Mouse (Mus musculus) kidney, adult 8-10 months (tissue): ENCODE results near the gene Olfr178.

ENCODE experiments used
- DNase-seq, 2 experiments: peaks; one replicate each; pipeline ENCODE4 v3.0.0; 2022

Gene Olfr178

GRCm38 (mm10) chr16:58891963-58892362 lies at the start of gene Olfr178:
Gene Olfr178, minus strand, starts transcription at chr16:58892063.
- DNase-seq = no peak

DNA sequence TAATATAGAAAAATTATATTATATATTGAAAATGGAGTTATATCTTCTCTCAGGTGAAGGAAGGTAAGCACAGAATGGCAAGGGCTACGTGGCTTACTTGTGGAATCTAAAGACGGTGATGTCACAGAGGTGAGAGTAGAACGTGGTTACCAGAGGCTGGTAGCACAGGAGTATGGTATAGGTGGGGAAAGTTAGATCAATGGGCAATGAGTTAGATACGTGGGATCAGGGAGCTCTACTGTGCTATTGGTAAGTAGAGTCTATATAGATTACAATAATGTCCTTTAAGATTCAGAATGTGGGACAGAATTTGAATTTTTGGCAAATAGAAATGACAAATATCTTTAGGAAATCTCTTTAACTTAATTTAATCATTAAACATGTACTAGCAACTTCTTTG lies 37.4 kb upstream of the Olfr178 start, which contains the start of gene Olfr180:
Gene Olfr180, minus strand, starts transcription at position 101 of the 400 bp plus-strand sequence.
- DNase-seq = no peak

GRCm38 (mm10) chr16:58928655-58929054 lies 36.8 kb upstream of the Olfr178 start, which contains the start of gene Olfr181:
Gene Olfr181, minus strand, starts transcription at chr16:58928755.
- no peak for DNase-seq

DNA sequence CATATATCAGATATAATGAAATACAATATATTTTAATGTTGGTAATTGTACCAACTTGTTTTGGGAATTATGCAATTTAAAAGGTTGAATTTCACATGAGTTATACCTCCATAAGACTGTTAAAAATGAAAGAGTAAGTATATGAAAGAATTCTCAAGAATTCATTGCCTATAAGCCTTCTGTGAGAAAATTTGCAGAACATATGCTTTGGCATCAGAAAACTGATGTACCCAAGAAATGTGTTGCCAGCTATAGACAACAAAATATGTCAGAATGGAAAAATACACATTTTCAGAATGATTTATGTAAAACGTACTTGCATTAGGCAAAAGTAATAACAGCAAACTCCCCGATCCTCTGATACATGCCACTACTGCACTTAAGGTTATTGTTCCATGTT lies 7.4 kb downstream of the Olfr178 start:
- no peak for DNase-seq

GRCm38 (mm10) chr16:58874668-58875067 lies 17.2 kb downstream of the Olfr178 start, which contains the start of gene Olfr177:
Gene Olfr177, minus strand, starts transcription at chr16:58874768.
- DNase-seq = no peak

GRCm38 (mm10) chr16:58861479-58861878 lies 30.4 kb downstream of the Olfr178 start:
- no peak for DNase-seq

- no peak for DNase-seq
Measured at GRCm38 (mm10) chr16:58860032-58860737, 31.7 kb downstream of the Olfr178 start.
